8 mouse cellular contexts compared by ENCODE assay signal in genomic region chr7:127214521-127214920, GRCm38 (mm10). TPM values are rescaled to one million over a fixed set of nuclear protein-coding genes. Genes with fewer than 3 reads are reported as not detected.
DNase-seq lines count a peak whose midpoint lies in the region; ATAC-seq and TF ChIP-seq lines count a peak whose summit lies in the region.

No protein-coding gene starts in this region.

- no peak overlapping the region for H3ac ChIP-seq in myocyte (ENCODE audit: control insufficient read depth, insufficient read length)

- H3K9me3 ChIP-seq in kidney, embryonic 15.5 days (replicated peaks), result no peaks in the 10 kb centered on the region
- H3K9me3 ChIP-seq in embryonic facial prominence, embryonic 10.5 days, result no peaks in the 10 kb centered on the region
- no peaks in the 10 kb centered on the region for H3K9me3 ChIP-seq in hindbrain, postnatal 0 days (ENCODE audit: low read length)
- H3K9me3 ChIP-seq in forebrain, embryonic 16.5 days (ENCODE audit: control insufficient read depth, low read length), result no peaks in the 10 kb centered on the region

- peak overlapping the region; percentile 42 for H3K4me3 ChIP-seq in kidney, embryonic 15.5 days (replicated peaks)
- H3K4me3 ChIP-seq in embryonic facial prominence, embryonic 10.5 days, result peak overlapping the region; percentile 51
- H3K4me3 ChIP-seq in hindbrain, postnatal 0 days (ENCODE audit: low read length), result no peak overlapping the region
- H3K4me3 ChIP-seq in myocyte, result peak overlapping the region; percentile 60
- no peak overlapping the region for H3K4me3 ChIP-seq in forebrain, embryonic 16.5 days (replicated peaks; ENCODE audit: low read length)

- ATAC-seq in kidney, embryonic 15.5 days (replicated peaks; ENCODE audit: low FRiP score), result no peak
- no peak for ATAC-seq in hindbrain, postnatal 0 days
- no peak for ATAC-seq in forebrain, embryonic 16.5 days

- TF ChIP-seq CTCF in hindbrain, postnatal 0 days (IDR thresholded peaks at IDR 0.05; ENCODE audit: low read depth), result no peak

- 28% methylated on average over 21 of the region's 21 CpGs for WGBS in kidney, embryonic 15.5 days
- WGBS in embryonic facial prominence, embryonic 10.5 days, result 27% methylated on average over 21 of the region's 21 CpGs
- WGBS in hindbrain, postnatal 0 days, result 43% methylated on average over 21 of the region's 21 CpGs
- WGBS in forebrain, embryonic 16.5 days, result 39% methylated on average over 21 of the region's 21 CpGs

- H3K79me2 ChIP-seq in myocyte (ENCODE audit: control insufficient read depth, insufficient read depth), result peaks cover 8% of the 10 kb centered on the region

- peak overlapping the region; percentile 45 for H3K9ac ChIP-seq in kidney, embryonic 15.5 days
- H3K9ac ChIP-seq in hindbrain, postnatal 0 days (replicated peaks; ENCODE audit: low read length), result no peak overlapping the region; the same call in 1 of the 2 replicates
- H3K9ac ChIP-seq in forebrain, embryonic 16.5 days (replicated peaks; ENCODE audit: low read depth, low read length), result no peak overlapping the region

- TF ChIP-seq POLR2A in myocyte (IDR thresholded peaks at IDR 0.05; ENCODE audit: insufficient read length, low read depth), result peak; percentile 27

- H3K27me3 ChIP-seq in kidney, embryonic 15.5 days, result peaks cover 5% of the 10 kb centered on the region; the same call in 1 of the 2 replicates
- H3K27me3 ChIP-seq in embryonic facial prominence, embryonic 10.5 days (replicated peaks; ENCODE audit: low read depth, poor library complexity, severe bottlenecking), result peaks cover 28% of the 10 kb centered on the region
- H3K27me3 ChIP-seq in hindbrain, postnatal 0 days (ENCODE audit: insufficient read depth, low read length), result no peaks in the 10 kb centered on the region
- no peaks in the 10 kb centered on the region for H3K27me3 ChIP-seq in myocyte (ENCODE audit: control insufficient read depth, insufficient read depth, insufficient read length)
- H3K27me3 ChIP-seq in forebrain, embryonic 16.5 days (replicated peaks; ENCODE audit: control insufficient read depth, insufficient read depth, low read length), result no peaks in the 10 kb centered on the region

- no peak for DNase-seq in kidney, adult 11 months
- peak; percentile 46 for DNase-seq in embryonic facial prominence, embryonic 10.5 days (ENCODE audit: low spot score)
- DNase-seq in hindbrain, postnatal 0 days (ENCODE audit: low spot score), result no peak
- no peak for DNase-seq in adrenal gland, adult 2 months
- no peak for DNase-seq in layer of hippocampus, postnatal 10 days (ENCODE audit: low spot score in 2 of 2)

- H3K27ac ChIP-seq in kidney, embryonic 15.5 days, result peak overlapping the region; percentile 27; the same call in 1 of the 2 replicates
- H3K27ac ChIP-seq in embryonic facial prominence, embryonic 10.5 days (replicated peaks), result peak overlapping the region; percentile 51; the same call in 1 of the 2 replicates
- H3K27ac ChIP-seq in hindbrain, postnatal 0 days, result no peak overlapping the region
- no peak overlapping the region for H3K27ac ChIP-seq in forebrain, embryonic 16.5 days (ENCODE audit: low read length)

- H3K4me1 ChIP-seq in kidney, embryonic 15.5 days, result peaks cover 22% of the 10 kb centered on the region
- H3K4me1 ChIP-seq in embryonic facial prominence, embryonic 10.5 days, result peaks cover 29% of the 10 kb centered on the region
- H3K4me1 ChIP-seq in hindbrain, postnatal 0 days (ENCODE audit: insufficient read depth, low read length), result no peaks in the 10 kb centered on the region
- peaks cover 9% of the 10 kb centered on the region for H3K4me1 ChIP-seq in forebrain, embryonic 16.5 days (replicated peaks; ENCODE audit: control insufficient read depth, insufficient read depth, low read length)

- H3K4me2 ChIP-seq in kidney, embryonic 15.5 days, result peak overlapping the region; percentile 72
- H3K4me2 ChIP-seq in hindbrain, postnatal 0 days (ENCODE audit: low read depth, low read length), result peak overlapping the region; percentile 38
- H3K4me2 ChIP-seq in myocyte (ENCODE audit: low read depth), result peak overlapping the region; percentile 33
- H3K4me2 ChIP-seq in forebrain, embryonic 16.5 days (ENCODE audit: low read length), result no peak overlapping the region

- no peaks in the 10 kb centered on the region for H3K36me3 ChIP-seq in kidney, embryonic 15.5 days
- no peaks in the 10 kb centered on the region for H3K36me3 ChIP-seq in embryonic facial prominence, embryonic 10.5 days (replicated peaks)
- no peaks in the 10 kb centered on the region for H3K36me3 ChIP-seq in hindbrain, postnatal 0 days (ENCODE audit: insufficient read depth, low read length)
- no peaks in the 10 kb centered on the region for H3K36me3 ChIP-seq in myocyte (ENCODE audit: control insufficient read depth, insufficient read depth)
- no peaks in the 10 kb centered on the region for H3K36me3 ChIP-seq in forebrain, embryonic 16.5 days (ENCODE audit: control insufficient read depth, insufficient read depth)

TF ChIP-seq in myocyte, 11 proteins besides CTCF, POLR2A, EP300 and RAD21:
- TF ChIP-seq USF1 (IDR thresholded peaks at IDR 0.05; ENCODE audit: low read depth) (no peak), POLR2AphosphoS2 (IDR thresholded peaks at IDR 0.05; ENCODE audit: insufficient read length, low read depth) (peak; percentile 50), MAX (IDR thresholded peaks at IDR 0.05; ENCODE audit: low read depth) (no peak)
TF ChIP-seq in myocyte: peak in this region for 1.

RNA-seq across cellular contexts. Expression of gene Mylpf, which starts 5.8 kb away (rescaled TPM):
- 51.1 and 90.2 TPM in 2 replicates for polyA plus RNA-seq in kidney, embryonic 15.5 days (2015; fragmentation: Nextera tagmentation; extraction: Ambion mirVana)
- 9.3 and 10.7 TPM in 2 replicates for polyA plus RNA-seq in embryonic facial prominence, embryonic 10.5 days (2016; fragmentation: Nextera tagmentation; extraction: Ambion mirVana)
- total RNA-seq in hindbrain, postnatal 0 days (2014; rRNA removed), result 15.5 TPM in 1 of 2 replicates, not detected in the other
- polyA plus RNA-seq in hindbrain, postnatal 0 days (2015; fragmentation: Nextera tagmentation; extraction: Ambion mirVana), result 3.0 and 3.1 TPM in 2 replicates
- polyA plus RNA-seq in myocyte (2012; fragmentation: generic; extraction: Trizol), result 10,881 TPM
- 1 to 10 TPM; 2.2 to 2.3 TPM for total RNA-seq in adrenal gland, adult 2 months (2021)
- not detected in 2 replicates for polyA plus RNA-seq in adrenal gland, adult 2 months (2012; rRNA removed)
- polyA plus RNA-seq in forebrain, embryonic 16.5 days (2015; fragmentation: Nextera tagmentation; extraction: Ambion mirVana), result 4.1 and 8.3 TPM in 2 replicates
- total RNA-seq in layer of hippocampus, postnatal 10 days (2021), result 1 to 10 TPM; 1.3 to 3.3 TPM

RNA-seq across cellular contexts. Expression of gene Tbc1d10b, which starts 6.3 kb away (rescaled TPM):
- polyA plus RNA-seq in kidney, embryonic 15.5 days (2015; fragmentation: Nextera tagmentation; extraction: Ambion mirVana), result 23.4 and 26.7 TPM in 2 replicates
- 31.3 and 34.4 TPM in 2 replicates for polyA plus RNA-seq in embryonic facial prominence, embryonic 10.5 days (2016; fragmentation: Nextera tagmentation; extraction: Ambion mirVana)
- 68.6 and 69.4 TPM in 2 replicates for total RNA-seq in hindbrain, postnatal 0 days (2014; rRNA removed)
- 25.4 and 28.1 TPM in 2 replicates for polyA plus RNA-seq in hindbrain, postnatal 0 days (2015; fragmentation: Nextera tagmentation; extraction: Ambion mirVana)
- 62.8 TPM for polyA plus RNA-seq in myocyte (2012; fragmentation: generic; extraction: Trizol)
- 10 to 100 TPM; 36.0 to 43.6 TPM for total RNA-seq in adrenal gland, adult 2 months (2021)
- 31.5 and 35.1 TPM in 2 replicates for polyA plus RNA-seq in adrenal gland, adult 2 months (2012; rRNA removed)
- polyA plus RNA-seq in forebrain, embryonic 16.5 days (2015; fragmentation: Nextera tagmentation; extraction: Ambion mirVana), result 24.9 and 31.0 TPM in 2 replicates
- 10 to 100 TPM; 84.6 to 95.4 TPM for total RNA-seq in layer of hippocampus, postnatal 10 days (2021)

RNA-seq across cellular contexts. Expression of gene Zfp553, which starts 18.3 kb away (rescaled TPM):
- polyA plus RNA-seq in kidney, embryonic 15.5 days (2015; fragmentation: Nextera tagmentation; extraction: Ambion mirVana), result 41.7 and 46.1 TPM in 2 replicates
- 73.5 and 75.8 TPM in 2 replicates for polyA plus RNA-seq in embryonic facial prominence, embryonic 10.5 days (2016; fragmentation: Nextera tagmentation; extraction: Ambion mirVana)
- total RNA-seq in hindbrain, postnatal 0 days (2014; rRNA removed), result 41.0 and 43.3 TPM in 2 replicates
- polyA plus RNA-seq in hindbrain, postnatal 0 days (2015; fragmentation: Nextera tagmentation; extraction: Ambion mirVana), result 31.7 and 33.9 TPM in 2 replicates
- 11.4 TPM for polyA plus RNA-seq in myocyte (2012; fragmentation: generic; extraction: Trizol)
- total RNA-seq in adrenal gland, adult 2 months (2021), result 10 to 100 TPM; 11.7 to 12.7 TPM
- polyA plus RNA-seq in adrenal gland, adult 2 months (2012; rRNA removed), result 18.3 and 20.5 TPM in 2 replicates
- 66.1 and 69.3 TPM in 2 replicates for polyA plus RNA-seq in forebrain, embryonic 16.5 days (2015; fragmentation: Nextera tagmentation; extraction: Ambion mirVana)
- 10 to 100 TPM; 19.3 to 19.6 TPM for total RNA-seq in layer of hippocampus, postnatal 10 days (2021)

RNA-seq across cellular contexts. Expression of gene Sept1, which starts 18.4 kb away (rescaled TPM):
- 21.3 and 21.7 TPM in 2 replicates for polyA plus RNA-seq in kidney, embryonic 15.5 days (2015; fragmentation: Nextera tagmentation; extraction: Ambion mirVana)
- 27.3 and 30.0 TPM in 2 replicates for polyA plus RNA-seq in embryonic facial prominence, embryonic 10.5 days (2016; fragmentation: Nextera tagmentation; extraction: Ambion mirVana)
- total RNA-seq in hindbrain, postnatal 0 days (2014; rRNA removed), result 4.6 and 5.0 TPM in 2 replicates
- polyA plus RNA-seq in hindbrain, postnatal 0 days (2015; fragmentation: Nextera tagmentation; extraction: Ambion mirVana), result 3.8 and 5.2 TPM in 2 replicates
- polyA plus RNA-seq in myocyte (2012; fragmentation: generic; extraction: Trizol), result 2.2 TPM
- total RNA-seq in adrenal gland, adult 2 months (2021), result 10 to 100 TPM in 1 of 2 experiments, 1 to 10 TPM in 1; 7.1 to 11.4 TPM
- polyA plus RNA-seq in adrenal gland, adult 2 months (2012; rRNA removed), result 8.6 and 10.9 TPM in 2 replicates
- 18.8 and 26.5 TPM in 2 replicates for polyA plus RNA-seq in forebrain, embryonic 16.5 days (2015; fragmentation: Nextera tagmentation; extraction: Ambion mirVana)
- total RNA-seq in layer of hippocampus, postnatal 10 days (2021), result 1 to 10 TPM; 5.5 to 5.9 TPM

RNA-seq across cellular contexts. Expression of gene Cd2bp2, which starts 18.7 kb away (rescaled TPM):
- 59.3 and 66.6 TPM in 2 replicates for polyA plus RNA-seq in kidney, embryonic 15.5 days (2015; fragmentation: Nextera tagmentation; extraction: Ambion mirVana)
- 89.9 and 93.4 TPM in 2 replicates for polyA plus RNA-seq in embryonic facial prominence, embryonic 10.5 days (2016; fragmentation: Nextera tagmentation; extraction: Ambion mirVana)
- 59.7 and 75.0 TPM in 2 replicates for total RNA-seq in hindbrain, postnatal 0 days (2014; rRNA removed)
- polyA plus RNA-seq in hindbrain, postnatal 0 days (2015; fragmentation: Nextera tagmentation; extraction: Ambion mirVana), result 57.0 and 62.3 TPM in 2 replicates
- 58.3 TPM for polyA plus RNA-seq in myocyte (2012; fragmentation: generic; extraction: Trizol)
- total RNA-seq in adrenal gland, adult 2 months (2021), result 10 to 100 TPM; 37.6 to 67.6 TPM
- 12.7 and 13.8 TPM in 2 replicates for polyA plus RNA-seq in adrenal gland, adult 2 months (2012; rRNA removed)
- polyA plus RNA-seq in forebrain, embryonic 16.5 days (2015; fragmentation: Nextera tagmentation; extraction: Ambion mirVana), result 88.2 and 91.0 TPM in 2 replicates
- 10 to 100 TPM; 70.5 to 75.5 TPM for total RNA-seq in layer of hippocampus, postnatal 10 days (2021)

Comparison
In these comparisons a context has a peak if more than half of its experiments do, and no peak if none do; other contexts are left out.
1. H3K27ac ChIP-seq: peak in kidney, embryonic 15.5 days (single experiment) and embryonic facial prominence, embryonic 10.5 days (single experiment); none in hindbrain, postnatal 0 days (single experiment) and forebrain, embryonic 16.5 days (single experiment).
2. H3K4me3 ChIP-seq: peak in kidney, embryonic 15.5 days (single experiment), embryonic facial prominence, embryonic 10.5 days (single experiment) and myocyte (single experiment); none in hindbrain, postnatal 0 days (single experiment) and forebrain, embryonic 16.5 days (single experiment).
3. RNA of gene Mylpf, which starts 5.8 kb away (polyA plus RNA-seq): 10,881 TPM in myocyte (single experiment); 51.1 to 90.2 TPM in kidney, embryonic 15.5 days, 9.3 to 10.7 TPM in embryonic facial prominence, embryonic 10.5 days, 4.1 to 8.3 TPM in forebrain, embryonic 16.5 days, 3.0 to 3.1 TPM in hindbrain, postnatal 0 days and not detected in adrenal gland, adult 2 months; every median in the first group is over 100 times any median in the second.